Mouse (Mus musculus): ENCODE results near the gene Magoh. TPM values are rescaled to one million over a fixed set of nuclear protein-coding genes. Genes with fewer than 3 reads are reported as not detected.

The Magoh gene
- polyA plus RNA-seq, 1 experiment from 2014 or later, result 181 TPM

GRCm38 (mm10) chr4:107904252-107904651 lies 24.7 kb downstream of the Magoh start:
- Histone ChIP-seq H3K4me2 (ENCODE audit: low read depth, low read length) (no peak overlapping the region), H3K36me3 (ENCODE audit: control insufficient read depth, insufficient read depth, low read length) (peaks cover 22% of the 10 kb centered on the region), H3K4me1 (replicated peaks; ENCODE audit: control insufficient read depth, insufficient read depth, low read length) (no peaks in the 10 kb centered on the region), H3K9ac (ENCODE audit: low read length) (no peak overlapping the region), H3K9me3 (ENCODE audit: control insufficient read depth, low read length) (no peaks in the 10 kb centered on the region), H3K27me3 (ENCODE audit: control insufficient read depth, insufficient read depth, low read depth, low read length) (no peaks in the 10 kb centered on the region), H3K4me3 (ENCODE audit: low read length) (no peak overlapping the region), H3K27ac (ENCODE audit: low read length) (no peak overlapping the region)
- ATAC-seq (ENCODE audit: low read depth), result no peak
- WGBS, result 84% methylated on average over 10 of the region's 10 CpGs

GRCm38 (mm10) chr4:107906561-107906960 lies 27.0 kb downstream of the Magoh start:
- Histone ChIP-seq H3K36me3 (ENCODE audit: control insufficient read depth, insufficient read depth, low read length) (peaks cover 26% of the 10 kb centered on the region), H3K4me3 (ENCODE audit: low read length) (no peak overlapping the region), H3K4me1 (replicated peaks; ENCODE audit: control insufficient read depth, insufficient read depth, low read length) (no peaks in the 10 kb centered on the region), H3K27me3 (ENCODE audit: control insufficient read depth, insufficient read depth, low read depth, low read length) (no peaks in the 10 kb centered on the region), H3K9ac (ENCODE audit: low read length) (no peak overlapping the region), H3K9me3 (ENCODE audit: control insufficient read depth, low read length) (no peaks in the 10 kb centered on the region), H3K4me2 (ENCODE audit: low read depth, low read length) (no peak overlapping the region), H3K27ac (ENCODE audit: low read length) (no peak overlapping the region)
- no peak for ATAC-seq (ENCODE audit: low read depth)
- 89% methylated on average over 9 of the region's 9 CpGs for WGBS

DNA sequence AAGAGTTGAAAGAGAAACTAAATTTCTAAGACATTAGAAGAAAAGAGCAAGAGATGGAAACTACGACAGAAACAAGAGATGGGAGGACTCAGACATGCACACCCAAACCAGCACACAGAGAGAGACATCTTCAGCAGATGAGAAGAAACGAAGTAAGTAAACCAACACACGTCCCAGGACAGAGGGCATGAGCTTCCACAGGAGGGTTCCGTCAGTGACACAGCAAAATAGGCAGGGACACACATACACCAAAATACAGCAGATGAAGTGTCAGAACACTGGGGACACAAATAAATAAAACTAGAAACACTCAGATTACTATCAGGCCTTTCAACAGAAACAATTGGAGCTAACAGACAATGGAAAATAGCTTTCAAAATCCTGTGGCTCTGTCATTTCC lies 30.5 kb downstream of the Magoh start:
- Histone ChIP-seq H3K9me3 (ENCODE audit: control insufficient read depth, low read length) (no peaks in the 10 kb centered on the region), H3K27ac (ENCODE audit: low read length) (no peak overlapping the region; the same call in 1 of the 2 replicates), H3K4me2 (ENCODE audit: low read depth, low read length) (no peak overlapping the region), H3K36me3 (ENCODE audit: control insufficient read depth, insufficient read depth, low read length) (peaks cover 35% of the 10 kb centered on the region), H3K9ac (ENCODE audit: low read length) (no peak overlapping the region), H3K4me1 (replicated peaks; ENCODE audit: control insufficient read depth, insufficient read depth, low read length) (no peaks in the 10 kb centered on the region), H3K27me3 (ENCODE audit: control insufficient read depth, insufficient read depth, low read depth, low read length) (no peaks in the 10 kb centered on the region), H3K4me3 (ENCODE audit: low read length) (no peak overlapping the region)
- peak; percentile 65 for ATAC-seq (ENCODE audit: low read depth)
- 74% methylated on average over 4 of the region's 4 CpGs for WGBS

- no peak overlapping the region for H3K9ac ChIP-seq (ENCODE audit: low read length)
- H3K27ac ChIP-seq (ENCODE audit: low read length), result no peak overlapping the region
- H3K4me1 ChIP-seq (replicated peaks; ENCODE audit: control insufficient read depth, insufficient read depth, low read length), result peaks cover 19% of the 10 kb centered on the region
- H3K4me3 ChIP-seq (ENCODE audit: low read length), result no peak overlapping the region
- no peaks in the 10 kb centered on the region for H3K9me3 ChIP-seq (ENCODE audit: control insufficient read depth, low read length)
- no peak for ATAC-seq (ENCODE audit: low read depth)
- no peaks in the 10 kb centered on the region for H3K36me3 ChIP-seq (ENCODE audit: control insufficient read depth, insufficient read depth, low read length)
- WGBS, result 71% methylated on average over 2 of the region's 2 CpGs
- H3K4me2 ChIP-seq (ENCODE audit: low read depth, low read length), result no peak overlapping the region
- no peaks in the 10 kb centered on the region for H3K27me3 ChIP-seq (ENCODE audit: control insufficient read depth, insufficient read depth, low read depth, low read length)
Observed at GRCm38 (mm10) chr4:107920336-107920735, 40.8 kb downstream of the Magoh start.

DNA sequence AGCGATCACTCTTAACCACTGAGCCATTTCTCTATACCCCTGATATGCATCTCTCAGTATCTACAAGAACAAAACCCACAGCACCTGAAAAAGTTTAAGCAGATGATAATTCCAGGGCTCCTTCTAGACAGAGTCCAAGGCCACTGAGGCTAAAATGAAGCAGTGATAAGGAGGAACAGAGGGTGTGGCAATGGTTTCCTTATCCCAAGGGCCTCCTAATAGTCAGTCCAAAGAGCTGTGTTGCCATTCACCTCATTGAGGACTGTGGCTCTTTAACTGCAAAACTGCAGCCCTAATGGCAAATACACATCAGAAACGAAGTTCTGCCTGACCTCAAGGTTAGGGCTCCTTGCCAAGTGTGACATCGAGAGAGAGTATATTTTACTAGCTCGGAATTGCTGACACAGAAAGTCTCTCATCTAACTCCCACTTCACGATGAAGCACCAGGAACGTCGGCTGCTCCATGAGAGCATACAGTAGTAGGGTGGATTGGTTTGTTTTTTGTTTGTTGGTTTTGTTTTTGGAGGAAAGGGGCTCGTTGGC lies 41.7 kb downstream of the Magoh start:
- 43% methylated on average over 8 of the region's 8 CpGs for WGBS
- Histone ChIP-seq H3K4me1 (replicated peaks; ENCODE audit: control insufficient read depth, insufficient read depth, low read length) (peaks cover 19% of the 10 kb centered on the region), H3K9me3 (ENCODE audit: control insufficient read depth, low read length) (no peaks in the 10 kb centered on the region), H3K4me3 (ENCODE audit: low read length) (no peak overlapping the region), H3K9ac (ENCODE audit: low read length) (no peak overlapping the region), H3K36me3 (ENCODE audit: control insufficient read depth, insufficient read depth, low read length) (no peaks in the 10 kb centered on the region), H3K27ac (ENCODE audit: low read length) (no peak overlapping the region), H3K4me2 (ENCODE audit: low read depth, low read length) (0 out of 2 replicates have a peak overlapping the region, but pooled peaks have one; percentile 60), H3K27me3 (ENCODE audit: control insufficient read depth, insufficient read depth, low read depth, low read length) (no peaks in the 10 kb centered on the region)
- no peak for ATAC-seq (ENCODE audit: low read depth)

DNA sequence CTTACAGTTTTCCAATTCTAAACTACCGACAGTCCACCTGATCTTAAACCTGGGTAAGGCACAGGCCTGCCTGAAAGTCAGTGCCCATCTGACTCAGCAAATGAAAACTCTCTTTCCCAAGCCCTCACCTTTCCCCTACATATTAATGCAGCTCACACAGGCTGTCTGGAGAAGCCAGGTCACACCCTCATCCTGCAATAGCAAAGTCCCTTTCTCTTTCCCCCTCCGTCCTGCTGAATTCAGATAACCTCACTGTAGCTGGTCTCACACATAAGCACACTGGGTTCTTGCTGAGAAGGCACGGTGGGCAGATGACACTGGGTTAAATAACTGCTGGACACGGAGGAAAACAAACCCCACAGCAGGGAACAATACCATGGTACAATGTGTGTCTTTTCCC lies 42.4 kb downstream of the Magoh start:
- H3K36me3 ChIP-seq (ENCODE audit: control insufficient read depth, insufficient read depth, low read length), result no peaks in the 10 kb centered on the region
- H3K4me2 ChIP-seq (ENCODE audit: low read depth, low read length), result peak overlapping the region; percentile 60
- WGBS, result 45% methylated on average over 4 of the region's 4 CpGs
- no peak for ATAC-seq (ENCODE audit: low read depth)
- no peaks in the 10 kb centered on the region for H3K27me3 ChIP-seq (ENCODE audit: control insufficient read depth, insufficient read depth, low read depth, low read length)
- peak overlapping the region; percentile 29; the same call in 1 of the 2 replicates for H3K9ac ChIP-seq (ENCODE audit: low read length)
- no peak overlapping the region for H3K27ac ChIP-seq (ENCODE audit: low read length)
- H3K4me3 ChIP-seq (ENCODE audit: low read length), result peak overlapping the region; percentile 77
- no peaks in the 10 kb centered on the region for H3K9me3 ChIP-seq (ENCODE audit: control insufficient read depth, low read length)
- peaks cover 19% of the 10 kb centered on the region for H3K4me1 ChIP-seq (replicated peaks; ENCODE audit: control insufficient read depth, insufficient read depth, low read length)

DNA sequence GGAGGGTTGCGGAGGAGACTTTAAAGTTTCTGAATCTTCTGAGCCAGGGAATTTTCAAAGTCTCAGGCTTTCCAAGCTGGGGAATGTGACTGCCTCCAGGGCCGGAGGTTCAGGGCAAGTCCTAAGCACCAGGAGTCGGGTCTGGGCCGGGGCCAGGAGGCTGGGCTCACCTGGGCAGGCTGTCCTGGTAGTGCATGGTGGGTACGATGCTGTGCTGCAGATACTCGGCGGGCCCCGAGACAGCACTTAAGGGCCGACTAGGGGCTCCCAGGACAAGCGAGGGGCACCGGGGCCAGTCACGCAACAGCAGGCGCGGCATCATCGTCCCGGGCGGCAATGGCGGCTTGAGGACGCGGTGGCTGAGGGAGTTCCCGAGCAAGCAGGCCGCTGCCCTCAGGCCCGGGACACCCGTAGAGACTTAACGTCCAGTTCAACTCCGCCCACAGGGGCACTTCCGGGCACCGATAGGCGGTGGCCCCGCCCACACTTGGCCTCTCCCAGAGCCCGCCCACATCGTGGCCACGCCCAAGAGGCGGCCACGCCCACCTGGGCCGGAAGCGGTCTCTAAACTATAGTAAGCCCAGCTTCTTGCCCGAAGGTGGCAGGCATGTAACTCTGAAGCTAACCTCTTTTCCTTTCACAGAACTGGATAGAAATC lies 43.7 kb downstream of the Magoh start, which contains the start of gene Cpt2:
TSS of gene Cpt2 (minus strand) at position 466 of the 658 bp plus-strand sequence.
- peak; percentile 99 for ATAC-seq (ENCODE audit: low read depth)
- peak within 1 kb of the TSS; percentile 91 for H3K9ac ChIP-seq (ENCODE audit: low read length)

DNA sequence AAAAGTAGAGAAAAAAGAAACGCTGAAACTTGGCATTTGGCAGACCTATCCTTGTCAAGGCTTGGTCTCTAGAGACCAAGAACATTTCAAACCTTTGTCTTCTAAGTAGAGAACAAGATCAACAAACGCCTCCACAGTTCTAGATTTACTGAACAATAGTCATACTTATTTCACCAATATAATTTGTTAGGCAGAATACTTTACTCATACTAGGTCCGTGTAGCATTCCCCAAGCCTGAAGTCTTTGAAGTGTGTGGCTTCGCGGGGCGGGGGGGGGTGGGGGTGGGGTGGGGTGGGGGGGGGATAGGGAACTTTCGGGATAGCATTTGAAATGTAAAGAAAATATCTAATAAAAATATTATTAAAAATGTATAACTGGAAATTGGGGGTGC lies 44.2 kb downstream of the Magoh start:
- ATAC-seq (ENCODE audit: low read depth), result no peak
- 44% methylated on average over 7 of the region's 7 CpGs for WGBS

More for the DNA sequence above, 43.7 kb downstream of the Magoh start, which contains the start of gene Cpt2:
- Histone ChIP-seq H3K36me3 (ENCODE audit: control insufficient read depth, insufficient read depth, low read length) (no peaks in the 10 kb centered on the region), H3K27ac (ENCODE audit: low read length) (peak within 1 kb of the TSS; percentile 77), H3K4me2 (ENCODE audit: low read depth, low read length) (peak within 1 kb of the TSS; percentile 60), H3K27me3 (ENCODE audit: control insufficient read depth, insufficient read depth, low read depth, low read length) (no peaks in the 10 kb centered on the region), H3K4me3 (ENCODE audit: low read length) (peak within 1 kb of the TSS; percentile 77), H3K4me1 (replicated peaks; ENCODE audit: control insufficient read depth, insufficient read depth, low read length) (peaks cover 19% of the 10 kb centered on the region), H3K9me3 (ENCODE audit: control insufficient read depth, low read length) (no peaks in the 10 kb centered on the region)
- under 1% methylated on average over 38 of the region's 38 CpGs for WGBS

DNA sequence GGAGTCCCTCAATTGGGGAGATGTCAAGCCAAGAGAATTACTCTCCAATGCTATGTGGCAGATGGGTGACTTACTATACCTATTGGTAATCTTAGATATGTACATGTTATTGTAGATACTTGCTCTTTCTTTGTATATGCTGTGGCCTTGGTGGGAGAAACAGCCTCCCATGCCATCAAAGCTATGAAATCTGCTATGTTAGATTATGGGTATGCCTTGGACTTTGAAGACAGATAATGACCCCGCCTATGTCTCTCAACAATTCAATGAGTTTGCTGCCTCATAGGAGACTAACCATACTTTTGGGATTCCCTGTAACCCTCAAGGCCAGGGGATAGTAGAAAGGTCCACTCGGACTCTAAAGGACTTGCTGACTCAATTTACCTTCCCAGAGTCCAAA lies 48.7 kb downstream of the Magoh start:
- H3K4me3 ChIP-seq (ENCODE audit: low read length), result no peak overlapping the region
- no peak overlapping the region for H3K9ac ChIP-seq (ENCODE audit: low read length)
- no peaks in the 10 kb centered on the region for H3K4me1 ChIP-seq (replicated peaks; ENCODE audit: control insufficient read depth, insufficient read depth, low read length)

More for the DNA sequence above, 44.2 kb downstream of the Magoh start:
- Histone ChIP-seq H3K4me1 (replicated peaks; ENCODE audit: control insufficient read depth, insufficient read depth, low read length) (peaks cover 19% of the 10 kb centered on the region), H3K36me3 (ENCODE audit: control insufficient read depth, insufficient read depth, low read length) (no peaks in the 10 kb centered on the region), H3K9me3 (ENCODE audit: control insufficient read depth, low read length) (no peaks in the 10 kb centered on the region), H3K27ac (ENCODE audit: low read length) (peak overlapping the region; percentile 75; the same call in 1 of the 2 replicates), H3K9ac (ENCODE audit: low read length) (peak overlapping the region; percentile 40; the same call in 1 of the 2 replicates), H3K4me2 (ENCODE audit: low read depth, low read length) (peak overlapping the region; percentile 60), H3K4me3 (ENCODE audit: low read length) (peak overlapping the region; percentile 77), H3K27me3 (ENCODE audit: control insufficient read depth, insufficient read depth, low read depth, low read length) (no peaks in the 10 kb centered on the region)

More for the DNA sequence above, 48.7 kb downstream of the Magoh start:
- Histone ChIP-seq H3K4me2 (ENCODE audit: low read depth, low read length) (no peak overlapping the region), H3K27ac (ENCODE audit: low read length) (no peak overlapping the region), H3K36me3 (ENCODE audit: control insufficient read depth, insufficient read depth, low read length) (no peaks in the 10 kb centered on the region), H3K27me3 (ENCODE audit: control insufficient read depth, insufficient read depth, low read depth, low read length) (no peaks in the 10 kb centered on the region), H3K9me3 (ENCODE audit: control insufficient read depth, low read length) (no peaks in the 10 kb centered on the region)
- 56% methylated on average over 2 of the region's 2 CpGs for WGBS
- ATAC-seq (ENCODE audit: low read depth), result no peak

Measured in lung, embryonic 16.5 days (tissue).